Mouse (Mus musculus): ENCODE data around the gene Pecr.

Pecr gene

GRCm38 (mm10) chr1:72237007-72237775, 46.9 kb downstream of the Pecr start:
- peak; percentile 64 for DNase-seq (ENCODE audit: low read depth, low spot score)

- peak; percentile 97 for DNase-seq (ENCODE audit: low read depth, low spot score)
These were observed 47.6 kb downstream of the Pecr start for GRCm38 (mm10) chr1:72236363-72237006.

- DNase-seq (ENCODE audit: low read depth, low spot score) = peak; percentile 17
These were observed 51.5 kb downstream of the Pecr start for GRCm38 (mm10) chr1:72232592-72232991.

- peak; percentile 99 for DNase-seq (ENCODE audit: low read depth, low spot score)
These were observed 55.1 kb downstream of the Pecr start for GRCm38 (mm10) chr1:72228974-72229373.

- peak; percentile 16 for DNase-seq (ENCODE audit: low read depth, low spot score)
These were observed 56.6 kb downstream of the Pecr start for GRCm38 (mm10) chr1:72227546-72227945.

- peak; percentile 61 for DNase-seq (ENCODE audit: low read depth, low spot score)
These were observed 57.1 kb downstream of the Pecr start for GRCm38 (mm10) chr1:72226887-72227481.

GRCm38 (mm10) chr1:72226172-72226886, 57.8 kb downstream of the Pecr start:
- DNase-seq (ENCODE audit: low read depth, low spot score) = peak; percentile 95

GRCm38 (mm10) chr1:72225720-72226171, 58.4 kb downstream of the Pecr start:
- DNase-seq (ENCODE audit: low read depth, low spot score) = peak; percentile 93

- peak; percentile 16 for DNase-seq (ENCODE audit: low read depth, low spot score)
These were observed 58.9 kb downstream of the Pecr start for GRCm38 (mm10) chr1:72225054-72225718.

GRCm38 (mm10) chr1:72220008-72220407, 64.1 kb downstream of the Pecr start:
- peak; percentile 75 for DNase-seq (ENCODE audit: low read depth, low spot score)

- no peak for DNase-seq (ENCODE audit: low read depth, low spot score)
These were observed 65.0 kb downstream of the Pecr start for GRCm38 (mm10) chr1:72219116-72219515.

GRCm38 (mm10) chr1:72218626-72219025, 65.5 kb downstream of the Pecr start:
- no peak for DNase-seq (ENCODE audit: low read depth, low spot score)

GRCm38 (mm10) chr1:72216761-72217160, 67.4 kb downstream of the Pecr start:
- DNase-seq (ENCODE audit: low read depth, low spot score) = peak; percentile 83

GRCm38 (mm10) chr1:72215174-72215573, 68.9 kb downstream of the Pecr start:
- DNase-seq (ENCODE audit: low read depth, low spot score) = no peak

GRCm38 (mm10) chr1:72214470-72214961, 69.6 kb downstream of the Pecr start:
- DNase-seq (ENCODE audit: low read depth, low spot score) = peak; percentile 83

- peak; percentile 98 for DNase-seq (ENCODE audit: low read depth, low spot score)
These were observed 70.2 kb downstream of the Pecr start for GRCm38 (mm10) chr1:72213954-72214353.

GRCm38 (mm10) chr1:72211701-72212699, 72.1 kb downstream of the Pecr start, which contains the start of gene Mreg:
Gene Mreg (minus strand): TSS chr1:72212307.
- DNase-seq (ENCODE audit: low read depth, low spot score) = peak; percentile 83

GRCm38 (mm10) chr1:72210803-72211679, 73.1 kb downstream of the Pecr start:
- no peak for DNase-seq (ENCODE audit: low read depth, low spot score)

Data from R1 (cell line).